Mouse (Mus musculus) hindbrain, embryonic 13.5 days (tissue): ENCODE results near the gene Praf2. TPM values are rescaled to one million over a fixed set of nuclear protein-coding genes. Genes with fewer than 3 reads are reported as not detected.
A peak's percentile ranks its signal among the peaks of the same experiment; 100 is the strongest.

ENCODE experiments used
- ATAC-seq: fragments of 200-750 bp; cut with Nextera tagmentation; 2 replicates; pipeline ENCODE4 v1.8.0; 2017; ENCODE audit warnings: moderate TSS enrichment; ENCODE audit not compliant: low FRiP score
- H3K27ac ChIP-seq: fragments of 300-500 bp; sonication (generic); 2 replicates; pipeline ENCODE4 v1.5.1; 2015; ENCODE audit warnings: inconsistent platforms, mild to moderate bottlenecking, moderate library complexity
- H3K27me3 ChIP-seq: fragments of 300-500 bp; sonication (generic); 2 replicates; pipeline ENCODE4 v1.6.1; 2015; ENCODE audit warnings: mild to moderate bottlenecking, inconsistent platforms
- H3K36me3 ChIP-seq: fragments of 300-500 bp; sonication (generic); 2 replicates; pipeline ENCODE4 v1.6.1; 2015; ENCODE audit warnings: mild to moderate bottlenecking, inconsistent platforms
- H3K4me1 ChIP-seq: fragments of 300-500 bp; sonication (generic); replicated peaks from 2 replicates; pipeline ENCODE4 v1.6.1; 2015; ENCODE audit warnings: inconsistent platforms
- H3K4me2 ChIP-seq: fragments of 300-500 bp; sonication (generic); 2 replicates; pipeline ENCODE4 v1.6.1; 2015; ENCODE audit warnings: inconsistent platforms, mild to moderate bottlenecking, moderate library complexity
- H3K4me3 ChIP-seq: fragments of 300-500 bp; sonication (generic); 2 replicates; pipeline ENCODE4 v1.5.1; 2015; ENCODE audit warnings: mild to moderate bottlenecking, inconsistent platforms
- H3K9ac ChIP-seq: fragments of 300-500 bp; sonication (generic); 2 replicates; pipeline ENCODE4 v1.6.1; 2015; ENCODE audit warnings: mild to moderate bottlenecking, inconsistent platforms
- H3K9me3 ChIP-seq: fragments of 300-500 bp; sonication (generic); 2 replicates; pipeline ENCODE4 v1.6.1; 2016; ENCODE audit warnings: inconsistent platforms
- WGBS: fragments of 180-500 bp; shearing (Covaris S2); methylation state at CpG from one replicate; pipeline ENCODE4 v1.1.7; 2015; 5-methylcytosine and 5-hydroxymethylcytosine counted together
- polyA plus RNA-seq: library from polyadenylated mRNA; unstranded; fragments of >200 nt; fragmentation: Nextera tagmentation; extraction: Ambion mirVana; gene quantifications from 2 replicates; pipeline ENCODE4 v1.2.1, GENCODE M21; 2015

The Praf2 gene
- polyA plus RNA-seq, 1 experiment from 2014 or later: 113 TPM

GRCm38 (mm10) chrX:7769302-7770017, 41.2 kb downstream of the Praf2 start:
- H3K4me2 ChIP-seq: no peak overlapping the region
- no peaks in the 10 kb centered on the region for H3K9me3 ChIP-seq
- 87% methylated on average over 7 of the region's 7 CpGs for WGBS
- no peak for ATAC-seq
- no peak overlapping the region for H3K9ac ChIP-seq
- peaks cover 57% of the 10 kb centered on the region for H3K36me3 ChIP-seq
- no peak overlapping the region for H3K4me3 ChIP-seq
- H3K27me3 ChIP-seq: no peaks in the 10 kb centered on the region
- no peak overlapping the region for H3K27ac ChIP-seq
- H3K4me1 ChIP-seq: peaks cover 17% of the 10 kb centered on the region

- Histone ChIP-seq H3K4me3 (no peak overlapping the region), H3K27me3 (no peaks in the 10 kb centered on the region), H3K4me2 (no peak overlapping the region), H3K9ac (no peak overlapping the region), H3K4me1 (no peaks in the 10 kb centered on the region), H3K27ac (no peak overlapping the region), H3K9me3 (no peaks in the 10 kb centered on the region), H3K36me3 (peaks cover 47% of the 10 kb centered on the region)
- ATAC-seq: no peak
- WGBS: 50% methylated on average over 2 of the region's 2 CpGs
These were observed 44.5 kb downstream of the Praf2 start for GRCm38 (mm10) chrX:7772766-7773165.

GRCm38 (mm10) chrX:7775501-7776205, 47.4 kb downstream of the Praf2 start:
- H3K9me3 ChIP-seq: no peaks in the 10 kb centered on the region
- no peaks in the 10 kb centered on the region for H3K27me3 ChIP-seq
- H3K27ac ChIP-seq: no peak overlapping the region
- WGBS: 73% methylated on average over 9 of the region's 9 CpGs
- H3K4me1 ChIP-seq: no peaks in the 10 kb centered on the region
- H3K9ac ChIP-seq: no peak overlapping the region
- H3K4me3 ChIP-seq: no peak overlapping the region
- no peak for ATAC-seq
- H3K36me3 ChIP-seq: peaks cover 25% of the 10 kb centered on the region
- no peak overlapping the region for H3K4me2 ChIP-seq

GRCm38 (mm10) chrX:7776329-7777082, 48.3 kb downstream of the Praf2 start:
- ATAC-seq: peak; percentile 68

GRCm38 (mm10) chrX:7778450-7779244, 50.4 kb downstream of the Praf2 start:
- H3K9me3 ChIP-seq: no peaks in the 10 kb centered on the region
- peaks cover 10% of the 10 kb centered on the region for H3K36me3 ChIP-seq
- H3K27me3 ChIP-seq: no peaks in the 10 kb centered on the region
- H3K4me2 ChIP-seq: no peak overlapping the region
- H3K4me1 ChIP-seq: no peaks in the 10 kb centered on the region
- H3K4me3 ChIP-seq: no peak overlapping the region
- WGBS: 75% methylated on average over 7 of the region's 7 CpGs
- no peak for ATAC-seq
- H3K9ac ChIP-seq: no peak overlapping the region
- no peak overlapping the region for H3K27ac ChIP-seq

More at GRCm38 (mm10) chrX:7776329-7777082, 48.3 kb downstream of the Praf2 start:
- Histone ChIP-seq H3K4me1 (no peaks in the 10 kb centered on the region), H3K9me3 (no peaks in the 10 kb centered on the region), H3K27ac (no peak overlapping the region), H3K4me3 (no peak overlapping the region), H3K36me3 (peaks cover 21% of the 10 kb centered on the region), H3K4me2 (no peak overlapping the region), H3K9ac (no peak overlapping the region), H3K27me3 (no peaks in the 10 kb centered on the region)
- WGBS: 54% methylated on average over 8 of the region's 8 CpGs

- Histone ChIP-seq H3K27me3 (no peaks in the 10 kb centered on the region), H3K4me2 (no peak overlapping the region), H3K4me1 (no peaks in the 10 kb centered on the region), H3K36me3 (peaks cover 4% of the 10 kb centered on the region), H3K4me3 (no peak overlapping the region), H3K9ac (no peak overlapping the region), H3K27ac (no peak overlapping the region), H3K9me3 (no peaks in the 10 kb centered on the region)
- ATAC-seq: no peak
- WGBS: 23% methylated on average over 3 of the region's 3 CpGs
These were observed 51.1 kb downstream of the Praf2 start for GRCm38 (mm10) chrX:7779294-7779693.

Other genes with a start within 250 kb of the Praf2 start
- gene Foxp3, start 154.8 kb upstream of the Praf2 start, polyA plus RNA-seq: 0.21 TPM in 1 of 2 replicates, not detected in the other
- 4.4 and 5.2 TPM in 2 replicates for gene Ppp1r3f, start 154.2 kb upstream of the Praf2 start, polyA plus RNA-seq
- gene Ccdc22, start 122.9 kb upstream of the Praf2 start, polyA plus RNA-seq: 29.6 and 32.0 TPM in 2 replicates
- gene Cacna1f, start 121.4 kb upstream of the Praf2 start, polyA plus RNA-seq: 0.13 TPM in 1 of 2 replicates, not detected in the other
- 108 and 115 TPM in 2 replicates for gene Syp, start 90.0 kb upstream of the Praf2 start, polyA plus RNA-seq
- gene Prickle3, start 71.2 kb upstream of the Praf2 start, polyA plus RNA-seq: 1.4 and 1.8 TPM in 2 replicates
- 23.8 and 25.1 TPM in 2 replicates for gene Plp2, start 57.0 kb upstream of the Praf2 start, polyA plus RNA-seq
- 0.09 TPM in 1 of 2 replicates, not detected in the other for gene Magix, start 47.2 kb upstream of the Praf2 start, polyA plus RNA-seq
- gene Gpkow, start 31.3 kb upstream of the Praf2 start, polyA plus RNA-seq: 43.0 and 46.3 TPM in 2 replicates
- 32.2 and 32.4 TPM in 2 replicates for gene Wdr45, start 14.1 kb upstream of the Praf2 start, polyA plus RNA-seq
- 0.60 TPM in 1 of 2 replicates, not detected in the other for gene Gm45208, start 6.2 kb upstream of the Praf2 start, polyA plus RNA-seq
- 53.9 and 55.5 TPM in 2 replicates for gene Ccdc120, start 22.5 kb downstream of the Praf2 start, polyA plus RNA-seq
- 24.8 and 25.5 TPM in 2 replicates for gene Tfe3, start 34.1 kb downstream of the Praf2 start, polyA plus RNA-seq
- 73.9 and 77.7 TPM in 2 replicates for gene Gripap1, start 61.3 kb downstream of the Praf2 start, polyA plus RNA-seq
- 2.5 and 3.0 TPM in 2 replicates for gene Kcnd1, start 93.8 kb downstream of the Praf2 start, polyA plus RNA-seq
- gene Otud5, start 112.9 kb downstream of the Praf2 start, polyA plus RNA-seq: 44.2 and 48.3 TPM in 2 replicates
- 16.0 and 18.7 TPM in 2 replicates for gene Pim2, start 149.8 kb downstream of the Praf2 start, polyA plus RNA-seq
- gene Slc35a2, start 155.6 kb downstream of the Praf2 start, polyA plus RNA-seq: 40.9 and 42.3 TPM in 2 replicates
- 214 and 222 TPM in 2 replicates for gene Pqbp1, start 170.8 kb downstream of the Praf2 start, polyA plus RNA-seq
- gene Timm17b, start 170.9 kb downstream of the Praf2 start, polyA plus RNA-seq: 159 and 162 TPM in 2 replicates
- gene Gm10491, start 179.4 kb downstream of the Praf2 start, polyA plus RNA-seq: not detected in 2 replicates
- gene Gm10490, start 181.1 kb downstream of the Praf2 start, polyA plus RNA-seq: not detected in 2 replicates
- gene Pcsk1n, start 191.4 kb downstream of the Praf2 start, polyA plus RNA-seq: 223 and 225 TPM in 2 replicates
- gene Eras, start 200.2 kb downstream of the Praf2 start, polyA plus RNA-seq: 0.16 TPM in 1 of 2 replicates, not detected in the other
- gene Hdac6, start 219.4 kb downstream of the Praf2 start, polyA plus RNA-seq: 65.1 and 66.1 TPM in 2 replicates
- gene Gata1, start 249.6 kb downstream of the Praf2 start, polyA plus RNA-seq: 0.23 and 0.29 TPM in 2 replicates